Mouse (Mus musculus) gastrocnemius, adult 2 months (tissue): Measurements from ENCODE around the gene Myh2. TPM values are rescaled to one million over a fixed set of nuclear protein-coding genes. Genes with fewer than 3 reads are reported as not detected.

Experiments
- DNase-seq: peaks from one replicate; pipeline ENCODE4 v3.0.0; 2022
- H3K27ac ChIP-seq: fragments of 200-600 bp; 2 replicates; pipeline ENCODE4 v1.8.1; 2022; ENCODE audit warnings: mild to moderate bottlenecking
- H3K4me3 ChIP-seq: fragments of 200-600 bp; 2 replicates; pipeline ENCODE4 v1.8.1; 2022; ENCODE audit warnings: mild to moderate bottlenecking, moderate library complexity
- CTCF ChIP-seq: fragments of 200-600 bp; IDR thresholded peaks from 2 replicates; pipeline ENCODE4 v1.8.1; 2022; ENCODE audit warnings: antibody characterized with exemption, mild to moderate bottlenecking, moderate library complexity
- intact Hi-C: fragments of 180-260 bp; cut with DNase I; formaldehyde crosslinking; loops from one replicate; pipeline ENCODE4 v1.15.1; 2025
- total RNA-seq, 2 experiments: library from RNA; stranded (reverse); gene quantifications; 2 replicates each; pipeline ENCODE4 v1.2.3; 2021

The Myh2 gene
- total RNA-seq, 2 experiments from 2014 or later = 1,238 to 3,712 TPM

GRCm38 (mm10) chr11:67224466-67224865, 53.6 kb downstream of the Myh2 start:
- Histone ChIP-seq H3K4me3 (no peak overlapping the region), H3K27ac (no peak overlapping the region)
- no peak for DNase-seq
- intact Hi-C loops = no loop called here
- no peak for TF ChIP-seq CTCF

- TF ChIP-seq CTCF = no peak
- DNase-seq = no peak
- intact Hi-C loops = no loop called here
- H3K4me3 ChIP-seq = no peak overlapping the region; the same call in 1 of the 2 replicates
- H3K27ac ChIP-seq = peak overlapping the region; percentile 94
Measured at GRCm38 (mm10) chr11:67228731-67229130, 57.9 kb downstream of the Myh2 start.

DNA sequence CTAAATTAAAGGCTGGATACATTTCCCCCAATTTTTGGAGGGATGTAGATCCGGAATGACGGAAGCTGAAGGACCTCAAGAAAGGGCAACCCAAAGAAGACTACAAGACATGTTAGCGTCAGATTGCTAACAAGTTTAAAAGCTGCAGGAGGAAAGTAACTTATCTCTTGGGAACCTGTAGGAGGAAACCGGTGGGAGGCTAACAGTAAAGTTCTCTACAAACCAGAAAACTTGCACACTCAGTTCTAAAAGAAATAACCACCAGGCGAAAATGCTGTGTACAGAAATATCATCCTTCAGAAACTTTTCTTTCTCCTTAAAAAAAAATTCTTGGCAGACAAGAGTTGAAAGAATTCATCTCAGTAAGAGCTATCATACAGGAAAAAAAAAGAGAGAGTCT, 58.3 kb downstream of the Myh2 start:
- intact Hi-C loops = no loop called here
- no peak for DNase-seq
- TF ChIP-seq CTCF = no peak
- Histone ChIP-seq H3K4me3 (no peak overlapping the region; the same call in 1 of the 2 replicates), H3K27ac (peak overlapping the region; percentile 94)

- no peak for TF ChIP-seq CTCF
- intact Hi-C loops = no loop called here
- peak overlapping the region; percentile 94 for H3K27ac ChIP-seq
- peak; percentile 68 for DNase-seq
- H3K4me3 ChIP-seq = peak overlapping the region; percentile 7; the same call in 1 of the 2 replicates
Measured at GRCm38 (mm10) chr11:67229946-67230345, 59.1 kb downstream of the Myh2 start.

- peak; percentile 74 for DNase-seq
- TF ChIP-seq CTCF = peak; percentile 71
Measured at GRCm38 (mm10) chr11:67235639-67236358, 65.0 kb downstream of the Myh2 start.

DNA sequence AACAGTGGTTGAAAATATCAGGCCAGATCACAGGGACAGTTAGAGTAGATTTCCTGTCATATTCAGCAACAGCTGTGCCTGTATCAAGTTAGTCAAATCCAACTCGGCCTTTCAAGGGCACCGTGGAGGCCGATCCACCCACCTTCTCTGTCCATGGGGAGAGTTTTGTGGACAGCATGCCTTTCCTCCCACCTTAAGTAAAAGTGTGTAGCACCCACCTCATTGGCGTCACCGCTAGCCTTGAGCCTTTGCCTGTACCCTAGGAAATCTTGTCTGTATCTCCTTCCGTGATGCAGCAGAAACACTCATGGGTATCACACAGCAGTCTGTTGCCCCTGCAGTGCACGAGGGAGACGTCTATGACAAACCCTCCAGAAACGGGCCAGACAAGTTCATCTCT, 66.0 kb downstream of the Myh2 start:
- no peak for TF ChIP-seq CTCF
- Histone ChIP-seq H3K4me3 (peak overlapping the region; percentile 70), H3K27ac (peak overlapping the region; percentile 94)
- DNase-seq = peak; percentile 51
- intact Hi-C loops = no loop called here

More at GRCm38 (mm10) chr11:67235639-67236358, 65.0 kb downstream of the Myh2 start:
- H3K4me3 ChIP-seq = peak overlapping the region; percentile 70
- intact Hi-C loops = loop anchor here (1.0 to 2.0 kb wide), 2 partner anchors 93 to 122 kb away; no protein-coding TSS in a partner anchor
- H3K27ac ChIP-seq = peak overlapping the region; percentile 94

- peak; percentile 59 for DNase-seq
- peak within 1 kb of the TSS; percentile 70 for H3K4me3 ChIP-seq
- peak within 1 kb of the TSS; percentile 94 for H3K27ac ChIP-seq
- intact Hi-C loops = no loop called here
- TF ChIP-seq CTCF = no peak
Measured at GRCm38 (mm10) chr11:67237481-67238079, 66.8 kb downstream of the Myh2 start, which contains the start of gene Myh4. Gene Myh4, plus strand, starts transcription at chr11:67238029.

DNA sequence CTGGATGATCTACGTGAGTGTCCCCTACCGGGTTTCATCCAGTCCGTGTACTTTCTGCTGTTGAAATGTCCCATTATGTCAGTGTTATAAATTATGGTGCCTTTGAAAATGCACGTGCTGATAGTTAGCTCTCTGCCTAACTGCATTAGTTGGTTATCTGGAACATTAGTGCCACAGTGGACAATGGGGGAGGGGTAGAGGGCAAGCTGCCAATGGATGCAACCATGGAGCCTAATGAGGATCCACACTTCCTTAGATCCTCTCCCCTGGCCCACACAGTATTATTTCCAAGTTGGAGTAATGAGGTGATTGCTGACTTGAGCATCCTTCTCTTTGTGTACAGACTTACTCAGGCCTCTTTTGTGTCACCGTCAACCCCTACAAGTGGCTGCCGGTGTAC, 70.2 kb downstream of the Myh2 start:
- no peak for TF ChIP-seq CTCF
- peak; percentile 68 for DNase-seq
- Histone ChIP-seq H3K27ac (peak overlapping the region; percentile 94), H3K4me3 (peak overlapping the region; percentile 70)
- intact Hi-C loops = no loop called here

Other genes with a start within 250 kb of the Myh2 start
- gene Tmem238l, start 214.4 kb upstream of the Myh2 start, total RNA-seq = not detected
- gene Tmem220, start 145.9 kb upstream of the Myh2 start, total RNA-seq = 1 to 10 TPM in 1 of 2 experiments, under 1 TPM in 1; 0.66 to 1.3 TPM
- 1 to 10 TPM; 6.8 to 9.9 TPM for gene Adprm, start 118.4 kb upstream of the Myh2 start, total RNA-seq
- 10 to 100 TPM in 1 of 2 experiments, 1 to 10 TPM in 1; 5.6 to 10.3 TPM for gene Sco1, start 118.4 kb upstream of the Myh2 start, total RNA-seq
- 10 to 100 TPM in 1 of 2 experiments, 1 to 10 TPM in 1; 7.8 to 15.3 TPM for gene Myh3, start 92.7 kb upstream of the Myh2 start, total RNA-seq
- gene Myh1, start 29.0 kb downstream of the Myh2 start, total RNA-seq = 1,000 to 10,000 TPM; 1,466 to 5,880 TPM
- gene Myh4, start 67.0 kb downstream of the Myh2 start, total RNA-seq = over 10,000 TPM; 14,648 to 28,741 TPM
- gene Myh8, start 106.1 kb downstream of the Myh2 start, total RNA-seq = 100 to 1,000 TPM; 172 to 287 TPM
- gene Myh13, start 150.6 kb downstream of the Myh2 start, total RNA-seq = 1 to 10 TPM; 2.2 to 3.7 TPM